8 mouse cellular contexts compared by ENCODE assay signal in genomic region chr2:50296987-50297350, GRCm38 (mm10). TPM values are rescaled to one million over a fixed set of nuclear protein-coding genes. Genes with fewer than 3 reads are reported as not detected.
DNase-seq lines count a peak whose midpoint lies in the region; ATAC-seq and TF ChIP-seq lines count a peak whose summit lies in the region.

No protein-coding gene starts in this region.

- TF ChIP-seq POLR2A in ES-Bruce4 (IDR thresholded peaks at IDR 0.05; ENCODE audit: insufficient read depth, low read length): no peak

- no peak overlapping the region for H3K9ac ChIP-seq in ES-Bruce4 (ENCODE audit: low read depth, poor library complexity, severe bottlenecking)
- peak overlapping the region; percentile 46 for H3K9ac ChIP-seq in liver, embryonic 13.5 days

- H3K27me3 ChIP-seq in heart, embryonic 10.5 days (ENCODE audit: insufficient read depth, poor library complexity, severe bottlenecking): no peaks in the 10 kb centered on the region
- no peaks in the 10 kb centered on the region for H3K27me3 ChIP-seq in ES-Bruce4 (ENCODE audit: control insufficient read depth, insufficient read depth, low read length, poor library complexity, severe bottlenecking)
- H3K27me3 ChIP-seq in forebrain, embryonic 10.5 days (ENCODE audit: poor library complexity, severe bottlenecking): no peaks in the 10 kb centered on the region
- H3K27me3 ChIP-seq in liver, embryonic 13.5 days: no peaks in the 10 kb centered on the region

- ATAC-seq in liver, embryonic 13.5 days (ENCODE audit: low read depth): no peak

- no peak for TF ChIP-seq EP300 in ES-Bruce4 (IDR thresholded peaks at IDR 0.05; ENCODE audit: insufficient read depth, low read depth, low read length)

- H3K9me3 ChIP-seq in heart, embryonic 10.5 days: no peaks in the 10 kb centered on the region
- no peaks in the 10 kb centered on the region for H3K9me3 ChIP-seq in ES-Bruce4 (replicated peaks; ENCODE audit: control insufficient read depth, insufficient read depth, low read length, poor library complexity, severe bottlenecking)
- H3K9me3 ChIP-seq in forebrain, embryonic 10.5 days: no peaks in the 10 kb centered on the region
- no peaks in the 10 kb centered on the region for H3K9me3 ChIP-seq in liver, embryonic 13.5 days (replicated peaks)

- H3K4me3 ChIP-seq in heart, embryonic 10.5 days: peak overlapping the region; percentile 92
- peak overlapping the region; percentile 78 for H3K4me3 ChIP-seq in ES-Bruce4 (ENCODE audit: low read depth, low read length)
- H3K4me3 ChIP-seq in forebrain, embryonic 10.5 days: peak overlapping the region; percentile 91
- peak overlapping the region; percentile 75 for H3K4me3 ChIP-seq in liver, embryonic 13.5 days (replicated peaks)

- H3K27ac ChIP-seq in heart, embryonic 10.5 days: peak overlapping the region; percentile 99; the same call in 1 of the 2 replicates
- H3K27ac ChIP-seq in ES-Bruce4 (ENCODE audit: insufficient read depth, low read length): no peak overlapping the region
- H3K27ac ChIP-seq in forebrain, embryonic 10.5 days: no peak overlapping the region
- no peak overlapping the region for H3K27ac ChIP-seq in liver, embryonic 13.5 days

- 0 out of 2 replicates have a peak, but pooled peaks cover 2% of the 10 kb centered on the region for H3K36me3 ChIP-seq in heart, embryonic 10.5 days
- no peaks in the 10 kb centered on the region; the same call in 1 of the 2 replicates for H3K36me3 ChIP-seq in ES-Bruce4 (ENCODE audit: control insufficient read depth, insufficient read depth, low read length, poor library complexity, severe bottlenecking)
- H3K36me3 ChIP-seq in forebrain, embryonic 10.5 days (replicated peaks): peaks cover 14% of the 10 kb centered on the region; the same call in 1 of the 2 replicates
- peaks cover 9% of the 10 kb centered on the region for H3K36me3 ChIP-seq in liver, embryonic 13.5 days

- TF ChIP-seq CTCF in ES-Bruce4 (IDR thresholded peaks at IDR 0.05; ENCODE audit: low read depth, low read length): no peak

- no peak for DNase-seq in heart, embryonic 10.5 days (ENCODE audit: low spot score)
- DNase-seq in heart, postnatal 4 days: no peak
- no peak for DNase-seq in forebrain, embryonic 10.5 days (ENCODE audit: extremely low spot score, low spot score)
- DNase-seq in liver, embryonic 13.5 days: no peak
- no peak for DNase-seq in testis, postnatal 10 days (ENCODE audit: low spot score)
- DNase-seq in right cerebral cortex, postnatal 14 days: no peak
- no peak for DNase-seq in kidney, postnatal 36 days

- peak overlapping the region; percentile 83 for H3K4me2 ChIP-seq in liver, embryonic 13.5 days

- 1% methylated on average over 9 of the region's 9 CpGs for WGBS in heart, embryonic 10.5 days
- 0% methylated on average over 9 of the region's 9 CpGs for WGBS in forebrain, embryonic 10.5 days
- 3% methylated on average over 9 of the region's 9 CpGs for WGBS in liver, embryonic 13.5 days (ENCODE audit: insufficient replicate concordance)

- peaks cover 17% of the 10 kb centered on the region for H3K4me1 ChIP-seq in heart, embryonic 10.5 days
- H3K4me1 ChIP-seq in ES-Bruce4 (ENCODE audit: control insufficient read depth, insufficient read depth, low read length): no peaks in the 10 kb centered on the region
- peaks cover 26% of the 10 kb centered on the region for H3K4me1 ChIP-seq in forebrain, embryonic 10.5 days
- H3K4me1 ChIP-seq in liver, embryonic 13.5 days (replicated peaks): peaks cover 34% of the 10 kb centered on the region

RNA-seq across cellular contexts. Expression of gene Mmadhc, which starts 0.4 kb away (rescaled TPM):
- 144 and 165 TPM in 2 replicates for polyA plus RNA-seq in heart, embryonic 10.5 days (2016; fragmentation: Nextera tagmentation; extraction: Ambion mirVana)
- 100 to 1,000 TPM; 133 to 135 TPM for total RNA-seq in heart, postnatal 4 days (2021)
- polyA plus RNA-seq in ES-Bruce4 (2011; ENCODE audit: insufficient read depth, insufficient read length, low read depth, missing spikeins): 88.0 and 89.8 TPM in 2 replicates
- 153 and 155 TPM in 2 replicates for polyA plus RNA-seq in forebrain, embryonic 10.5 days (2016; fragmentation: Nextera tagmentation; extraction: Ambion mirVana)
- 97.8 and 98.2 TPM in 2 replicates for polyA plus RNA-seq in liver, embryonic 13.5 days (2015; fragmentation: Nextera tagmentation; extraction: Ambion mirVana)
